Mouse (Mus musculus): ENCODE results near the gene Znrf4. TPM values are rescaled to one million over a fixed set of nuclear protein-coding genes. Genes with fewer than 3 reads are reported as not detected.

Znrf4 gene
- polyA plus RNA-seq, 1 experiment, result not detected

GRCm38 (mm10) chr17:56468380-56468779 is 43.9 kb downstream of the Znrf4 start:
- peaks cover 96% of the 10 kb centered on the region for H3K79me2 ChIP-seq (ENCODE audit: control insufficient read depth, insufficient read depth)
- TF ChIP-seq MAX (IDR thresholded peaks at IDR 0.05), result no peak
- TF ChIP-seq USF1 (IDR thresholded peaks at IDR 0.05; ENCODE audit: low read depth), result no peak
- TF ChIP-seq CEBPB (IDR thresholded peaks at IDR 0.05; ENCODE audit: low read depth), result no peak
- TF ChIP-seq FOSL1 (IDR thresholded peaks at IDR 0.05; ENCODE audit: insufficient read depth, low read length, poor library complexity, severe bottlenecking), result no peak
- no peak for TF ChIP-seq MYOD1 (IDR thresholded peaks at IDR 0.05; ENCODE audit: control insufficient read depth, insufficient read length, low read depth)
- TF ChIP-seq MYOG (IDR thresholded peaks at IDR 0.05; ENCODE audit: control insufficient read depth, extremely low read depth, insufficient read length), result no peak
- TF ChIP-seq CTCF (IDR thresholded peaks at IDR 0.05; ENCODE audit: control insufficient read depth, insufficient read depth, insufficient read length), result no peak
- peaks cover 2% of the 10 kb centered on the region for H3K36me3 ChIP-seq (ENCODE audit: control insufficient read depth, insufficient read depth)
- no peaks in the 10 kb centered on the region for H3K27me3 ChIP-seq (ENCODE audit: control insufficient read depth, insufficient read depth, insufficient read length)
- H3ac ChIP-seq (ENCODE audit: control insufficient read depth, insufficient read length, low read depth), result no peak overlapping the region
- H3K79me3 ChIP-seq (ENCODE audit: low read depth), result peaks cover 56% of the 10 kb centered on the region
- H3K4me3 ChIP-seq (ENCODE audit: insufficient read depth, poor library complexity, severe bottlenecking), result no peak overlapping the region

DNA sequence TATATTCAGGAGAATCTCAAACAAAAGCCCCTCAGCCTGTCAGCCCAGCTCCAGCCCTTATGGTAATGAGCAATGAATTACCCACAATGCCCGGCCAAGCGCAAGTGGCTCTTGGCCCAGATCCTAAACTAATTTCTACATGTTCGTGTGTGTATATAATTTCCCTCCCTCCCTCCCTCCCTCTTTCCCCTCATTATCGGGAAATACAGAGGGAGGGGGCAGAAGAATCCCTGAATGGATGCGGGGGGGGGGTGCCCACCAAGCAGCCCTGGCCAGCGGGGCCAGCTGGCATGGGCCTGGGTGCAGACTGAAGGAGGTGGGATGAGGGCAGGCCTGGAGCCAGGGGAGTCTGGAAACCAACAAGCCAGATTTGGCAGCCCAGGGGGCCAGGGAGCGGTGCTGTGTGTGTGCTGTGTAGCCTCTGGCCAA is 44.8 kb downstream of the Znrf4 start:
- peaks cover 96% of the 10 kb centered on the region for H3K79me2 ChIP-seq (ENCODE audit: control insufficient read depth, insufficient read depth)
- H3K79me3 ChIP-seq (ENCODE audit: low read depth), result peaks cover 51% of the 10 kb centered on the region
- H3ac ChIP-seq (ENCODE audit: control insufficient read depth, insufficient read length, low read depth), result no peak overlapping the region
- H3K4me3 ChIP-seq (ENCODE audit: insufficient read depth, poor library complexity, severe bottlenecking), result no peak overlapping the region
- H3K27me3 ChIP-seq (ENCODE audit: control insufficient read depth, insufficient read depth, insufficient read length), result no peaks in the 10 kb centered on the region
- H3K36me3 ChIP-seq (ENCODE audit: control insufficient read depth, insufficient read depth), result peaks cover 2% of the 10 kb centered on the region
- TF ChIP-seq CEBPB (IDR thresholded peaks at IDR 0.05; ENCODE audit: low read depth), result no peak

DNA sequence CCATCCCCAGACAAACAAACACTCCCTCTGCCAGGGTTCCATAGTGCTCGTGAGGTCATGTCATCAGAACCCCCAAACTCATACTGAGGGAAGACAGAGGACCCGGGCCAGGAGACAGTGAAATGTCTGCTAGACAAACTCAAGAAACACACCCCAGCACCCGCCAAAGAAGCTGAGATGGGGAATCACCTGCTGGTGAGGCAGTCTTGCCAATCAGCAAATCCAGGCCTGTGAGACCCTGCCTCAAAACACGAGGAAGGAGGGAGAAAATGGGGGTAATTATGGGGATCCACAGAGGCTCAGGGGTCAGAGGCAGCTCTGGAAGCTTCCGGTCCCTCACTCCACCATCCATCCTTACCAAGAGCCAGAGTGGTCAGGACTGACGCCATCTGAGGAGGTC is 45.5 kb downstream of the Znrf4 start:
- H3K4me3 ChIP-seq (ENCODE audit: insufficient read depth, poor library complexity, severe bottlenecking), result no peak overlapping the region
- H3K79me3 ChIP-seq (ENCODE audit: low read depth), result peaks cover 47% of the 10 kb centered on the region
- H3K36me3 ChIP-seq (ENCODE audit: control insufficient read depth, insufficient read depth), result peaks cover 2% of the 10 kb centered on the region
- H3K79me2 ChIP-seq (ENCODE audit: control insufficient read depth, insufficient read depth), result peaks cover 88% of the 10 kb centered on the region
- no peak overlapping the region for H3ac ChIP-seq (ENCODE audit: control insufficient read depth, insufficient read length, low read depth)
- TF ChIP-seq CEBPB (IDR thresholded peaks at IDR 0.05; ENCODE audit: low read depth) (no peak), FOSL1 (IDR thresholded peaks at IDR 0.05; ENCODE audit: insufficient read depth, low read length, poor library complexity, severe bottlenecking) (no peak), USF1 (IDR thresholded peaks at IDR 0.05; ENCODE audit: low read depth) (no peak), MYOG (IDR thresholded peaks at IDR 0.05; ENCODE audit: control insufficient read depth, extremely low read depth, insufficient read length) (no peak), CTCF (IDR thresholded peaks at IDR 0.05; ENCODE audit: control insufficient read depth, insufficient read depth, insufficient read length) (no peak), MYOD1 (IDR thresholded peaks at IDR 0.05; ENCODE audit: control insufficient read depth, insufficient read length, low read depth) (no peak)
- H3K27me3 ChIP-seq (ENCODE audit: control insufficient read depth, insufficient read depth, insufficient read length), result no peaks in the 10 kb centered on the region

DNA sequence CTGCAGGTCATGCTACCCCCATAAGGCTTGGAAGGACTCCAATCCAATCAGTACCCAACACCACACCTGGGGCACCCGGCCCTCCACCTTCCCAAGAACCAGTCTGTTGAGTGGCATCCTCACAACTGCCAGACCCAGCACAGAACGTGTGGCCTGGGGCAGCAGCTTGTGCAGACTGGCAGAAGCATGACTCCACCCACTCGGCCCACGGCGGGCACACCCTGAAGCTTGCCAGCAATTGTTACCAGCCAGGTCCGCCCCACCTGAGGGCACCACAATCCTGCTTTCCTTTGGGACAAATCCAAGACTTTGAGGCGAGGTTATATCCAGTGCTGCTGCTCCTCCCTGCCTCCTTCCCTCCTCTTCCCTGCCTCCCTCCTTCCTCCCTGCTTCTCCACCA is 47.4 kb downstream of the Znrf4 start:
- no peaks in the 10 kb centered on the region for H3K27me3 ChIP-seq (ENCODE audit: control insufficient read depth, insufficient read depth, insufficient read length)
- H3ac ChIP-seq (ENCODE audit: control insufficient read depth, insufficient read length, low read depth), result no peak overlapping the region
- H3K79me2 ChIP-seq (ENCODE audit: control insufficient read depth, insufficient read depth), result peaks cover 88% of the 10 kb centered on the region
- TF ChIP-seq MAX (IDR thresholded peaks at IDR 0.05) (no peak), CTCF (IDR thresholded peaks at IDR 0.05; ENCODE audit: control insufficient read depth, insufficient read depth, insufficient read length) (no peak), FOSL1 (IDR thresholded peaks at IDR 0.05; ENCODE audit: insufficient read depth, low read length, poor library complexity, severe bottlenecking) (no peak), MYOD1 (IDR thresholded peaks at IDR 0.05; ENCODE audit: control insufficient read depth, insufficient read length, low read depth) (no peak), USF1 (IDR thresholded peaks at IDR 0.05; ENCODE audit: low read depth) (no peak), MYOG (IDR thresholded peaks at IDR 0.05; ENCODE audit: control insufficient read depth, extremely low read depth, insufficient read length) (no peak), CEBPB (IDR thresholded peaks at IDR 0.05; ENCODE audit: low read depth) (no peak)
- peaks cover 46% of the 10 kb centered on the region for H3K79me3 ChIP-seq (ENCODE audit: low read depth)
- no peak overlapping the region for H3K4me3 ChIP-seq (ENCODE audit: insufficient read depth, poor library complexity, severe bottlenecking)
- peaks cover 2% of the 10 kb centered on the region for H3K36me3 ChIP-seq (ENCODE audit: control insufficient read depth, insufficient read depth)

GRCm38 (mm10) chr17:56464345-56464744 is 47.9 kb downstream of the Znrf4 start:
- Histone ChIP-seq H3K36me3 (ENCODE audit: control insufficient read depth, insufficient read depth) (peaks cover 2% of the 10 kb centered on the region), H3K79me3 (ENCODE audit: low read depth) (peaks cover 48% of the 10 kb centered on the region), H3ac (ENCODE audit: control insufficient read depth, insufficient read length, low read depth) (no peak overlapping the region), H3K4me3 (ENCODE audit: insufficient read depth, poor library complexity, severe bottlenecking) (no peak overlapping the region), H3K79me2 (ENCODE audit: control insufficient read depth, insufficient read depth) (peaks cover 88% of the 10 kb centered on the region), H3K27me3 (ENCODE audit: control insufficient read depth, insufficient read depth, insufficient read length) (no peaks in the 10 kb centered on the region)
- TF ChIP-seq FOSL1 (IDR thresholded peaks at IDR 0.05; ENCODE audit: insufficient read depth, low read length, poor library complexity, severe bottlenecking) (no peak), MYOG (IDR thresholded peaks at IDR 0.05; ENCODE audit: control insufficient read depth, extremely low read depth, insufficient read length) (no peak), CEBPB (IDR thresholded peaks at IDR 0.05; ENCODE audit: low read depth) (no peak), MYOD1 (IDR thresholded peaks at IDR 0.05; ENCODE audit: control insufficient read depth, insufficient read length, low read depth) (no peak), CTCF (IDR thresholded peaks at IDR 0.05; ENCODE audit: control insufficient read depth, insufficient read depth, insufficient read length) (no peak), MAX (IDR thresholded peaks at IDR 0.05) (no peak), USF1 (IDR thresholded peaks at IDR 0.05; ENCODE audit: low read depth) (no peak)

- no peak overlapping the region for H3ac ChIP-seq (ENCODE audit: control insufficient read depth, insufficient read length, low read depth)
- no peaks in the 10 kb centered on the region for H3K36me3 ChIP-seq (ENCODE audit: control insufficient read depth, insufficient read depth)
- H3K4me3 ChIP-seq (ENCODE audit: insufficient read depth, poor library complexity, severe bottlenecking), result no peak overlapping the region
- H3K27me3 ChIP-seq (ENCODE audit: control insufficient read depth, insufficient read depth, insufficient read length), result no peaks in the 10 kb centered on the region
- TF ChIP-seq FOSL1 (IDR thresholded peaks at IDR 0.05; ENCODE audit: insufficient read depth, low read length, poor library complexity, severe bottlenecking), result no peak
- TF ChIP-seq MYOG (IDR thresholded peaks at IDR 0.05; ENCODE audit: control insufficient read depth, extremely low read depth, insufficient read length), result no peak
- TF ChIP-seq MAX (IDR thresholded peaks at IDR 0.05), result no peak
- TF ChIP-seq CEBPB (IDR thresholded peaks at IDR 0.05; ENCODE audit: low read depth), result no peak
- TF ChIP-seq USF1 (IDR thresholded peaks at IDR 0.05; ENCODE audit: low read depth), result no peak
- TF ChIP-seq CTCF (IDR thresholded peaks at IDR 0.05; ENCODE audit: control insufficient read depth, insufficient read depth, insufficient read length), result no peak
- TF ChIP-seq MYOD1 (IDR thresholded peaks at IDR 0.05; ENCODE audit: control insufficient read depth, insufficient read length, low read depth), result no peak
- H3K79me2 ChIP-seq (ENCODE audit: control insufficient read depth, insufficient read depth), result peaks cover 88% of the 10 kb centered on the region
- peaks cover 50% of the 10 kb centered on the region for H3K79me3 ChIP-seq (ENCODE audit: low read depth)
Measured at GRCm38 (mm10) chr17:56463500-56463899, 48.7 kb downstream of the Znrf4 start.

Measured in C2C12 (cell line).